Mouse (Mus musculus): ENCODE results near the gene Rad23a. TPM values are rescaled to one million over a fixed set of nuclear protein-coding genes. Genes with fewer than 3 reads are reported as not detected.

The Rad23a gene
- polyA plus RNA-seq, 1 experiment = 68.0 TPM

GRCm38 (mm10) chr8:84799999-84800831 is 40.2 kb downstream of the Rad23a start, which contains the start of gene Nfix:
Gene Nfix (minus strand): TSS chr8:84800344.
- Histone ChIP-seq H3K4me1 (ENCODE audit: control insufficient read depth, insufficient read depth, low read length) (no peaks in the 10 kb centered on the region), H3K36me3 (ENCODE audit: control insufficient read depth, insufficient read depth, low read length, poor library complexity, severe bottlenecking) (no peaks in the 10 kb centered on the region), H3K9ac (ENCODE audit: low read depth, poor library complexity, severe bottlenecking) (peak within 1 kb of the TSS; percentile 69), H3K4me3 (ENCODE audit: low read depth, low read length) (peak within 1 kb of the TSS; percentile 45), H3K27ac (ENCODE audit: insufficient read depth, low read length) (no peak within 1 kb of the TSS), H3K27me3 (ENCODE audit: control insufficient read depth, insufficient read depth, low read length, poor library complexity, severe bottlenecking) (peaks cover 17% of the 10 kb centered on the region), H3K9me3 (replicated peaks; ENCODE audit: control insufficient read depth, insufficient read depth, low read length, poor library complexity, severe bottlenecking) (no peaks in the 10 kb centered on the region)
- TF ChIP-seq POLR2A (IDR thresholded peaks at IDR 0.05; ENCODE audit: insufficient read depth, low read length) = no peak
- TF ChIP-seq CTCF (IDR thresholded peaks at IDR 0.05; ENCODE audit: low read depth, low read length) = no peak
- no peak for TF ChIP-seq EP300 (IDR thresholded peaks at IDR 0.05; ENCODE audit: insufficient read depth, low read depth, low read length)

DNA sequence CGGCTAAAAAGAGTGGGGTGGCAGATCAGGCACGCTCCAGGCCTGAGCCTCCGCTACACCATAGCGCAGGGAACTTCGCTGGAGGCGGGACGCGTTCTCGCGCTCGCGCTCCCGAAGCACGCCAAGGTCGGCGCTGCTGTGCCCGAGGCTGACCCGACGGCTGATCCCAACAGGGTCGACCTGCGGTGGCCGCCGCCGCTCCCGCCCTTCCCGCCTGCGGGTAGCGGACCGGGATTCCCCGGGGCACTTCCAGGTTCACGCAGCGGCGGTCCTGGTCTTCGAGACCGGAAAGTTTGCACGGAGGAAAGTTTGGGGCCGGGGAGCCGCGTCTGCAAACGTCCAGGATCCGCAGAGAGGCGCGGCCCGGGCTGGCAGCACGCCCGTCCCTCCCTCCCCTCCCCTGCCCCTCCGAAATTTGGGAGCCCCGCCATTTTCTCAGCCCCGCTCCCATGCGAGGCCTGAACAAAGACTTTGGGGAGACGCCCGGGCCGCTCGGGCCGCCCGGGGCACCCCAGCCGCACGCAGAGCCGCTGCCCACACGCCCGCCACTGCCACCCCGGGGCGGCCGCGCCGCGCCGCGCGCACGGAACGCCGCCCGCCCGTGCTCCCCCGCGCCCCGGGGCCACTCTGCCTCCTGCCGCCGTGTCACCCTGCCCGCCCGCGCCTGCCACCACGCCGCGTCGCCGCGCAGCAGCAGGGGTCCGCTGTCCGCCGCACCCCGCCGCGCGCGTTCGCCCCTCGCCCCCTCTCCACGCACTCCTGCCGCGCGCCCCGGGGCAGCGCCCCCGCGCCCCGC is 41.1 kb downstream of the Rad23a start:
- H3K4me1 ChIP-seq (ENCODE audit: control insufficient read depth, insufficient read depth, low read length) = no peaks in the 10 kb centered on the region
- peaks cover 17% of the 10 kb centered on the region for H3K27me3 ChIP-seq (ENCODE audit: control insufficient read depth, insufficient read depth, low read length, poor library complexity, severe bottlenecking)
- no peak overlapping the region for H3K27ac ChIP-seq (ENCODE audit: insufficient read depth, low read length)
- peak overlapping the region; percentile 69 for H3K9ac ChIP-seq (ENCODE audit: low read depth, poor library complexity, severe bottlenecking)
- no peaks in the 10 kb centered on the region for H3K36me3 ChIP-seq (ENCODE audit: control insufficient read depth, insufficient read depth, low read length, poor library complexity, severe bottlenecking)
- peak overlapping the region; percentile 45 for H3K4me3 ChIP-seq (ENCODE audit: low read depth, low read length)
- no peaks in the 10 kb centered on the region for H3K9me3 ChIP-seq (replicated peaks; ENCODE audit: control insufficient read depth, insufficient read depth, low read length, poor library complexity, severe bottlenecking)
- TF ChIP-seq EP300 (IDR thresholded peaks at IDR 0.05; ENCODE audit: insufficient read depth, low read depth, low read length) (no peak), CTCF (IDR thresholded peaks at IDR 0.05; ENCODE audit: low read depth, low read length) (no peak), POLR2A (IDR thresholded peaks at IDR 0.05; ENCODE audit: insufficient read depth, low read length) (no peak)

- Histone ChIP-seq H3K36me3 (ENCODE audit: control insufficient read depth, insufficient read depth, low read length, poor library complexity, severe bottlenecking) (no peaks in the 10 kb centered on the region), H3K9me3 (replicated peaks; ENCODE audit: control insufficient read depth, insufficient read depth, low read length, poor library complexity, severe bottlenecking) (no peaks in the 10 kb centered on the region), H3K4me3 (ENCODE audit: low read depth, low read length) (peak overlapping the region; percentile 45), H3K27ac (ENCODE audit: insufficient read depth, low read length) (no peak overlapping the region), H3K9ac (ENCODE audit: low read depth, poor library complexity, severe bottlenecking) (peak overlapping the region; percentile 69; the same call in 1 of the 2 replicates), H3K27me3 (ENCODE audit: control insufficient read depth, insufficient read depth, low read length, poor library complexity, severe bottlenecking) (peaks cover 17% of the 10 kb centered on the region), H3K4me1 (ENCODE audit: control insufficient read depth, insufficient read depth, low read length) (no peaks in the 10 kb centered on the region)
- no peak for TF ChIP-seq POLR2A (IDR thresholded peaks at IDR 0.05; ENCODE audit: insufficient read depth, low read length)
- TF ChIP-seq CTCF (IDR thresholded peaks at IDR 0.05; ENCODE audit: low read depth, low read length) = no peak
Measured at GRCm38 (mm10) chr8:84798446-84799135, 41.9 kb downstream of the Rad23a start.

DNA sequence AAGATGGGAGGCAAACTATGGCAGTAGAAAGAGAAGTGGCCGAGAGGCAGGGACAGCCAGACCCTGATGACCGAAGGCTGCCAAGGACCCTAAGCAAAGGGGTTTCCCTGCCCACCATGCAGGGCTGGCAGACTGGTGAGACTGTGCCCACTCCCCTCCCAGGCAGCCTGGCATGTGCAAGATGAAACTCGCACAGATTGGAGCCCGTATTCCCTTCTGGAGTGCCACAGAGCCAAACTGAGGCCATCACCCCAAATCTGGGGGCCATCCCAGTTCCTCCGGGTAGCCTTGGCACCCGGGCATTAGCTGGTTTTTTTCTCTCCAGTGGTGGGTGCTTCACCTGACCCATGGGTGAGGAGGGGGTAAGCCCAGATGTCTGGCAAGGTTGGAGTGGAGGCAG is 42.5 kb downstream of the Rad23a start:
- H3K27ac ChIP-seq (ENCODE audit: insufficient read depth, low read length) = no peak overlapping the region
- peaks cover 17% of the 10 kb centered on the region for H3K27me3 ChIP-seq (ENCODE audit: control insufficient read depth, insufficient read depth, low read length, poor library complexity, severe bottlenecking)
- no peak overlapping the region for H3K9ac ChIP-seq (ENCODE audit: low read depth, poor library complexity, severe bottlenecking)
- no peaks in the 10 kb centered on the region for H3K9me3 ChIP-seq (replicated peaks; ENCODE audit: control insufficient read depth, insufficient read depth, low read length, poor library complexity, severe bottlenecking)
- H3K36me3 ChIP-seq (ENCODE audit: control insufficient read depth, insufficient read depth, low read length, poor library complexity, severe bottlenecking) = no peaks in the 10 kb centered on the region
- no peak overlapping the region for H3K4me3 ChIP-seq (ENCODE audit: low read depth, low read length)
- TF ChIP-seq CTCF (IDR thresholded peaks at IDR 0.05; ENCODE audit: low read depth, low read length) (no peak), POLR2A (IDR thresholded peaks at IDR 0.05; ENCODE audit: insufficient read depth, low read length) (no peak), EP300 (IDR thresholded peaks at IDR 0.05; ENCODE audit: insufficient read depth, low read depth, low read length) (no peak)
- H3K4me1 ChIP-seq (ENCODE audit: control insufficient read depth, insufficient read depth, low read length) = no peaks in the 10 kb centered on the region

DNA sequence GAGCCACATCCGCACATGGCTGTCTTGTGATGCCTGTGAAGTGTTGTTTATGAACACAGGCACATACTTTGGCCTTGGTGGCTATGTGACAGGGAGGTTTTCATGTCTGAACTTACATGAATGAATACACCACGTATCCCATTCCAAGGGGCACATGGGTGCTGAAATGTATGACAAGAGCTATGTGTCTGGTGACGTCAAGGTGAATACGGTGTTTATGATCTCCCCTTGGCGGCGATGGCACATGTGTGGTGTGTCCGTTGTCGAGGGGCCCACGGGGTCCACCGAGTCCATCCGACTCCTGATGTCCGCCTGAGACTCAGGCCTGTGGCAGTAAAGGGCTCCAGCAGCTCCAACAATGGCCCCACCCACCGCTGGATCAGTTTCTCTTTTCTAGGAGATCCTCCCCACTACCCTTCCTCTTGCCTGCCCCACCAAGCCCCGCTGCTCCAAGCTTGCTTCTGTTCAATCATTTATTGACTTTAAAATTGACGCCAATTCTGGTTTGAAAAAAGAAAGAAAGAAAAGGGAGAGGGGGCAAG is 43.1 kb downstream of the Rad23a start:
- Histone ChIP-seq H3K27me3 (ENCODE audit: control insufficient read depth, insufficient read depth, low read length, poor library complexity, severe bottlenecking) (peaks cover 17% of the 10 kb centered on the region), H3K4me3 (ENCODE audit: low read depth, low read length) (no peak overlapping the region)

More for the DNA sequence above, 43.1 kb downstream of the Rad23a start:
- no peaks in the 10 kb centered on the region for H3K9me3 ChIP-seq (replicated peaks; ENCODE audit: control insufficient read depth, insufficient read depth, low read length, poor library complexity, severe bottlenecking)
- no peak overlapping the region for H3K27ac ChIP-seq (ENCODE audit: insufficient read depth, low read length)
- no peaks in the 10 kb centered on the region for H3K36me3 ChIP-seq (ENCODE audit: control insufficient read depth, insufficient read depth, low read length, poor library complexity, severe bottlenecking)
- no peaks in the 10 kb centered on the region for H3K4me1 ChIP-seq (ENCODE audit: control insufficient read depth, insufficient read depth, low read length)
- TF ChIP-seq EP300 (IDR thresholded peaks at IDR 0.05; ENCODE audit: insufficient read depth, low read depth, low read length) = no peak
- no peak for TF ChIP-seq POLR2A (IDR thresholded peaks at IDR 0.05; ENCODE audit: insufficient read depth, low read length)
- TF ChIP-seq CTCF (IDR thresholded peaks at IDR 0.05; ENCODE audit: low read depth, low read length) = no peak
- no peak overlapping the region for H3K9ac ChIP-seq (ENCODE audit: low read depth, poor library complexity, severe bottlenecking)

Measured in ES-Bruce4 (cell line).